Mouse (Mus musculus) olfactory bulb, adult 2 months (tissue): ENCODE results near the gene Reep6. TPM values are rescaled to one million over a fixed set of nuclear protein-coding genes. Genes with fewer than 3 reads are reported as not detected.

Experiments
- H3K27ac ChIP-seq: fragments of 200-500 bp; 2 replicates; pipeline ENCODE4 v1.5.1; 2012; ENCODE audit warnings: low read depth, low read length; ENCODE audit not compliant: insufficient read depth
- H3K4me1 ChIP-seq: fragments of 200-500 bp; 2 replicates; pipeline ENCODE4 v1.6.1; 2012; ENCODE audit warnings: low read length; ENCODE audit not compliant: control insufficient read depth, insufficient read depth
- H3K4me3 ChIP-seq: fragments of 200-500 bp; 2 replicates; pipeline ENCODE4 v1.5.1; 2012; ENCODE audit warnings: mild to moderate bottlenecking, low read depth, low read length, moderate library complexity; ENCODE audit not compliant: insufficient read depth
- CTCF ChIP-seq: fragments of 200-500 bp; IDR thresholded peaks from 2 replicates; pipeline ENCODE4 v1.5.1; 2012; ENCODE audit warnings: low read depth, mild to moderate bottlenecking, low read length, moderate library complexity; ENCODE audit not compliant: insufficient read depth
- POLR2A ChIP-seq: fragments of 200-500 bp; IDR thresholded peaks from 2 replicates; pipeline ENCODE4 v1.6.1; 2012; ENCODE audit warnings: mild to moderate bottlenecking, low read depth, low read length, moderate library complexity; ENCODE audit not compliant: insufficient read depth
- WGBS: fragments of 180-500 bp; shearing (Covaris S2); methylation state at CpG from one replicate; pipeline ENCODE4 v1.1.7; 2018; 5-methylcytosine and 5-hydroxymethylcytosine counted together
- polyA plus RNA-seq: library from polyadenylated mRNA; stranded (reverse); fragments of >200 nt; gene quantifications from 2 replicates; pipeline ENCODE4 v1.2.4, GENCODE M21; 2012; ENCODE audit warnings: low replicate concordance; ENCODE audit not compliant: missing spikeins, insufficient read depth, insufficient read length

The Reep6 gene
- polyA plus RNA-seq, 1 experiment = not detected

- Histone ChIP-seq H3K4me1 (peaks cover 28% of the 10 kb centered on the region), H3K4me3 (no peak overlapping the region), H3K27ac (no peak overlapping the region)
- WGBS = 27% methylated on average over 9 of the region's 9 CpGs
- no peak for TF ChIP-seq CTCF
- no peak for TF ChIP-seq POLR2A
These were observed 25.7 kb downstream of the Reep6 start for GRCm38 (mm10) chr10:80355431-80355830.

- Histone ChIP-seq H3K27ac (no peak within 1 kb of the TSS), H3K4me3 (peak within 1 kb of the TSS; percentile 46), H3K4me1 (peaks cover 28% of the 10 kb centered on the region)
- TF ChIP-seq POLR2A (0 out of 2 replicates have a peak, but pooled peaks have one; percentile 10), CTCF (no peak)
- WGBS = 2% methylated on average over 53 of the region's 53 CpGs
These were observed 26.4 kb downstream of the Reep6 start, which contains the start of gene Plk5 for GRCm38 (mm10) chr10:80356001-80356682. Plk5 (plus strand) TSS chr10:80356459.

- peaks cover 28% of the 10 kb centered on the region for H3K4me1 ChIP-seq
- no peak overlapping the region for H3K27ac ChIP-seq
- peak overlapping the region; percentile 46 for H3K4me3 ChIP-seq
- TF ChIP-seq POLR2A (0 out of 2 replicates have a peak, but pooled peaks have one; percentile 1), CTCF (no peak)
- 2% methylated on average over 34 of the region's 34 CpGs for WGBS
These were observed 27.0 kb downstream of the Reep6 start for GRCm38 (mm10) chr10:80356737-80357136.

GRCm38 (mm10) chr10:80357336-80357735, 27.6 kb downstream of the Reep6 start:
- Histone ChIP-seq H3K27ac (no peak overlapping the region), H3K4me3 (no peak overlapping the region; the same call in 1 of the 2 replicates), H3K4me1 (peaks cover 28% of the 10 kb centered on the region)
- TF ChIP-seq CTCF = no peak
- TF ChIP-seq POLR2A = no peak
- 16% methylated on average over 7 of the region's 7 CpGs for WGBS

GRCm38 (mm10) chr10:80357994-80358639, 28.4 kb downstream of the Reep6 start:
- Histone ChIP-seq H3K27ac (no peak overlapping the region), H3K4me3 (peak overlapping the region; percentile 27), H3K4me1 (peaks cover 28% of the 10 kb centered on the region)
- WGBS = 9% methylated on average over 31 of the region's 31 CpGs
- TF ChIP-seq POLR2A = no peak
- no peak for TF ChIP-seq CTCF

GRCm38 (mm10) chr10:80363734-80364133, 34.0 kb downstream of the Reep6 start:
- TF ChIP-seq CTCF = no peak
- no peak for TF ChIP-seq POLR2A
- Histone ChIP-seq H3K4me1 (peaks cover 15% of the 10 kb centered on the region), H3K27ac (no peak overlapping the region), H3K4me3 (no peak overlapping the region)
- 46% methylated on average over 6 of the region's 6 CpGs for WGBS

GRCm38 (mm10) chr10:80365736-80366135, 36.0 kb downstream of the Reep6 start:
- Histone ChIP-seq H3K4me3 (no peak overlapping the region), H3K27ac (no peak overlapping the region), H3K4me1 (peaks cover 15% of the 10 kb centered on the region)
- TF ChIP-seq POLR2A (no peak), CTCF (no peak)
- 57% methylated on average over 6 of the region's 6 CpGs for WGBS

- H3K4me3 ChIP-seq = no peak overlapping the region
- H3K4me1 ChIP-seq = peaks cover 25% of the 10 kb centered on the region
- no peak for TF ChIP-seq POLR2A
- TF ChIP-seq CTCF = no peak
- WGBS = 47% methylated on average over 5 of the region's 5 CpGs
- H3K27ac ChIP-seq = no peak overlapping the region
These were observed 38.2 kb downstream of the Reep6 start for GRCm38 (mm10) chr10:80367954-80368353.

- Histone ChIP-seq H3K4me1 (peaks cover 25% of the 10 kb centered on the region), H3K4me3 (no peak overlapping the region), H3K27ac (no peak overlapping the region)
- TF ChIP-seq POLR2A = no peak
- TF ChIP-seq CTCF = no peak
- WGBS = 91% methylated on average over 6 of the region's 6 CpGs
These were observed 38.6 kb downstream of the Reep6 start for GRCm38 (mm10) chr10:80368392-80368791.
